Mouse (Mus musculus): ENCODE data around the gene Upf1.

The Upf1 gene

DNA sequence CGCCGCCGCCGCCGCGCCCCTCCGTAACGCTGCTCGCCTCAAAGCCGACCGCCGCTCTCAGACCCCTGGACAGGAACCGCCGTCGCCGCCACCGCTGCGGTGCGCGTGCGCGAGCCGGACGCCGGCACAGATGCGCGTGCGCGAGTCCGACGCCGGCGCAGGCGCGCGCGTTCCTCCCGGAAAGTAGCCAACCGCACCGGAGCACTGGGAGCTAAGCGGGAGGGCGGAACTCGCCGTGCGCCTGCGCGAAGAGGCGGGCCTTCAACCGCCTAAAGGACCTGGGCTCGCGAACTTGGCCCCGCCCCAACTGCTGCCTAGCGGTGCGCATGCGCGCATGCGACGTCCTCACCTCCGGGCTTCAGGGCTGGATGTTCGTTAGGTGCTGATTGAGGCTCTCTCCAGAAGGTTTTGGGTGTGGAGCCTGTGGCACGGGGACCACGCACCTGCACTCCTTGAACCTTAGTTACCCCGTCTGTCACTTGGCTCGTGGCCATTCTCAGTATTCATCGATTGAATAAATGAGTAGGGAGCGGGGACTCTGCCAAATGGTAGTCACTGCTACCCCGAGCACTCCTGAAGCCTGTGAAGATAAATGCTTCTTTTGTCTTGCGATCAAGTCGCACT is at the start of gene Upf1:
Gene Upf1 (minus strand): TSS at position 85 of the 624 bp plus-strand sequence.
- Histone ChIP-seq H3K9me3 (ENCODE audit: low read length) (no peaks in the 10 kb centered on the region), H3K27me3 (ENCODE audit: insufficient read depth, low read length) (no peaks in the 10 kb centered on the region), H3K4me3 (replicated peaks; ENCODE audit: low read length) (peak within 1 kb of the TSS; percentile 91), H3K4me1 (replicated peaks; ENCODE audit: low read depth, low read length) (peaks cover 86% of the 10 kb centered on the region), H3K36me3 (ENCODE audit: insufficient read depth, low read length) (peaks cover 39% of the 10 kb centered on the region)
- TF ChIP-seq NANOG (IDR thresholded peaks at IDR 0.05; ENCODE audit: borderline replicate concordance, low read length) (no peak), POU5F1 (IDR thresholded peaks at IDR 0.05; ENCODE audit: borderline replicate concordance, low read length) (no peak), CTCF (conservative IDR thresholded peaks at IDR 0.05; ENCODE audit: low read length) (no peak)

DNA sequence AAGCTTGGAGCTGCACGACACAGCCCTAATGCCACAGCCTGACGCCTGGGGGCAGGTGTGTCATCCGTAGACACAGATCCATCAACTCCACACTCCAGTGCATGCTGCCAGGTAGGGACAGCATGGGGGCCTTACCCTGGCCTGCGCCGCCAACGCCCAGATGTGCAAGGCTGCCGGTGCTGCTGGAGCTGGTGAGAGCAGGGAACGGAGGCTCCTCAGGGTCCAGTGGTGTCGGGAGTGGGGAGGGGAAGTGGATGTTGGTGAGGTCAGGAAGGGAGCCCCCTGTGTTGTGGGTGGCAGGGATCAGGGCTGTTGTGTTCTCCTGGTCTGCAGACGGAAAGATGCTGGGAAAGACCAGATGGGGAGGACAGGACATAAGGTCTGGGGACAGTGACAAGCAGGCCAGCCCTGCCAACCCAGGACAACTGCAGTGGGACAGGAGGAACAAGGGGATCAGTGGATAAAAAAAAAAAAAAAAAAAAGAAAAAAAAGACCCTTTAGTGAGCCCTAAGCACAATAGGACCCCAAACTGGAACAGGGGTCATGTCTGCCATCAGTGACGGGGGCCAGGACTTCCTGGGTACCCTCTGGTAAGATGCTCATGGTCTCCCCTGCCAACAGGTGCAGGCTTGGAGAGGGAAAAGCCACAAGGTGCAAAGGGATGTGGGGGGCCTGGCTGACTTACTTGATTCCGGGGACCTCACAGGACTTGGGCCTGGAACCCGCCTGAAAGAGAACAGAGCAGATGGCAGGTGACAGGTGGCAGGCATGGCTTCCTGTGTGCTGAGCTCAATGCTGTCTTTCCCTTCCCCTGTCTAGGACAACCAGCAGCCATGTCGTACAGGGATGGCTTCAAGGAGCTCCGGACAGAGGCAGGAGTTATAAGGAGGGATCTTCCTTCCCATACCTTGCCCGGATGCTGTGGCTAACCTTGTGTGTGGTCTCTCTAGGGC is 44.8 kb upstream of the Upf1 start:
- TF ChIP-seq CTCF (conservative IDR thresholded peaks at IDR 0.05; ENCODE audit: low read length), result no peak
- TF ChIP-seq NANOG (IDR thresholded peaks at IDR 0.05; ENCODE audit: borderline replicate concordance, low read length), result no peak
- TF ChIP-seq POU5F1 (IDR thresholded peaks at IDR 0.05; ENCODE audit: borderline replicate concordance, low read length), result no peak
- Histone ChIP-seq H3K4me1 (replicated peaks; ENCODE audit: low read depth, low read length) (peaks cover 14% of the 10 kb centered on the region), H3K36me3 (ENCODE audit: insufficient read depth, low read length) (no peaks in the 10 kb centered on the region), H3K4me3 (replicated peaks; ENCODE audit: low read length) (no peak overlapping the region), H3K27me3 (ENCODE audit: insufficient read depth, low read length) (no peaks in the 10 kb centered on the region), H3K9me3 (ENCODE audit: low read length) (no peaks in the 10 kb centered on the region)

DNA sequence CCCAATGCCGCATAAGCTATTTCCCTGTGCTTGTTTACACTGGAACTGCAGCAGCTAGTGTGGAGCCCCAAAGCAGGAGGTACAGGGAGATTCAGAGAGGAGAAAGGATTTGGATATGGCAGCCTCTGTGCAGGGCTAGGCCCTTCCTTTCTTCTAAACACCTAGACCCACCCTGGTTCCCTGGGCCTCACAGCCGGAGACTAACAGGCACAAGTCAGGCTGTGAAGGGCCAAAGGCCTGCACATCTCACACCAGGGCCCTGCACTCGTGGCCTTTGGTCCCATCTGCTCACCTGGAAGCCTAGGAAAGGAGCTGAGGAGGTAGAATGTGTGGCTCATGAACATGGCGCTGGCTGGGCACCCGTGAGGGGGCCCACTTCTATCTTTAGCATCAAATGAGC is 43.1 kb upstream of the Upf1 start:
- Histone ChIP-seq H3K4me3 (replicated peaks; ENCODE audit: low read length) (no peak overlapping the region), H3K36me3 (ENCODE audit: insufficient read depth, low read length) (no peaks in the 10 kb centered on the region), H3K27me3 (ENCODE audit: insufficient read depth, low read length) (no peaks in the 10 kb centered on the region), H3K4me1 (replicated peaks; ENCODE audit: low read depth, low read length) (peaks cover 18% of the 10 kb centered on the region), H3K9me3 (ENCODE audit: low read length) (no peaks in the 10 kb centered on the region)
- TF ChIP-seq NANOG (IDR thresholded peaks at IDR 0.05; ENCODE audit: borderline replicate concordance, low read length) (no peak), POU5F1 (IDR thresholded peaks at IDR 0.05; ENCODE audit: borderline replicate concordance, low read length) (no peak), CTCF (conservative IDR thresholded peaks at IDR 0.05; ENCODE audit: low read length) (no peak)

DNA sequence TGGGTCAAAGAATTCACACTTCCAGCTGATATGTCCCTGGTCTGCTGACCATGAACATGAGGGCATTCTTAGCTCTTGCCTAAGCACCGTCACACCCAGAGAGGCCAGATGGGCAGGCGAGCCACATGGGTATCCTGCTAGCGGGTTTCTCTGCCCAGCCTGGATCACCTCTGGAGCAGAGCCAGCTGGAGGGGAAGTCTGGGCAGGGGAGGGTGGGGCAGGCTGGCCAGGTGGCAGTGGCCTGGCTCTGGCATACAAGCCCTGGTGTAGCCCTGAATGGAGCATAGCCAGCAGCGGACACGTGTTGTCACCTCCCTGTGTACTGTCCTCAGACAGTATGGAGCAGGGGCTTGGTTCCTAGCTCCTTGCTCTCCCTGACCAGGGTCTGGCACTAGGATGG is 42.6 kb upstream of the Upf1 start:
- Histone ChIP-seq H3K4me3 (replicated peaks; ENCODE audit: low read length) (no peak overlapping the region), H3K9me3 (ENCODE audit: low read length) (no peaks in the 10 kb centered on the region), H3K36me3 (ENCODE audit: insufficient read depth, low read length) (peaks cover 3% of the 10 kb centered on the region; the same call in 1 of the 2 replicates), H3K4me1 (replicated peaks; ENCODE audit: low read depth, low read length) (peaks cover 18% of the 10 kb centered on the region), H3K27me3 (ENCODE audit: insufficient read depth, low read length) (no peaks in the 10 kb centered on the region)
- TF ChIP-seq CTCF (conservative IDR thresholded peaks at IDR 0.05; ENCODE audit: low read length) (no peak), POU5F1 (IDR thresholded peaks at IDR 0.05; ENCODE audit: borderline replicate concordance, low read length) (no peak), NANOG (IDR thresholded peaks at IDR 0.05; ENCODE audit: borderline replicate concordance, low read length) (no peak)

DNA sequence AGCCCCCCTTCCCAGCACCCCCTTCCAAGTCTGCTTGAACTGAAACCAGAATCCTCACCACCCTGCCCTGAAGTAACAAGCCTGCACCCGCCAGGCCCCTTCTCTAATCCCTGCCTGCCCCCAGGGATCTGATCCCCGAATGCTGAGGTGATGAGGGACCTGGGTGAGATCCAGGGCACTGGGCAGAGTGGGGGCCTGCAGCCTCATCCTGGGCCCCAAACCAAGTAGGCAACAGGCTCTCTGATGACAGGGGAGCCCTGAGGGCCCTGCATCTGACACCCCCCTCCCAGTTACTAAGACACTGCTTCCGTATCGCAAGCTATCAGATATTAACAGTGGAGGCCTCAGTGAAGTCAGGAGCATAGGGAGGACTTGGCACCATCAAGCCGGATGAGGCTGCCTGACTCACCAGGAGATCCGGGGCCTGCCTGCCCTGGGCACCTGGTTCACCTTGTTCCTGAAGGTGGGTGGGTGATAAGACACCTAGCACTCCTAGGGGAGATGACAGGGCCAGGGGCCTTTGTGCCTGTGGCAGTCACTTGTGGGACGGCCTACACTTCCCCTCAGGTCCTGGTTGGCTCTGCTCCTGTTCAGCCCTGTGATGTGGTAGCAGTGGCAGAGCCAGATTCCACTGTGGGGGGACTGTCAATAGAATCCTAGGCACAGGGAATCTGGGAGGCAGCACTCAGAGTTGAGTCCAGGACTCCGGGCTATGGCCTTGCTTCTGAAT is 41.4 kb upstream of the Upf1 start:
- H3K27me3 ChIP-seq (ENCODE audit: insufficient read depth, low read length), result no peaks in the 10 kb centered on the region
- TF ChIP-seq NANOG (IDR thresholded peaks at IDR 0.05; ENCODE audit: borderline replicate concordance, low read length), result no peak
- no peak for TF ChIP-seq CTCF (conservative IDR thresholded peaks at IDR 0.05; ENCODE audit: low read length)
- TF ChIP-seq POU5F1 (IDR thresholded peaks at IDR 0.05; ENCODE audit: borderline replicate concordance, low read length), result no peak
- no peak overlapping the region for H3K4me3 ChIP-seq (replicated peaks; ENCODE audit: low read length)
- H3K9me3 ChIP-seq (ENCODE audit: low read length), result no peaks in the 10 kb centered on the region
- H3K4me1 ChIP-seq (replicated peaks; ENCODE audit: low read depth, low read length), result peaks cover 18% of the 10 kb centered on the region
- H3K36me3 ChIP-seq (ENCODE audit: insufficient read depth, low read length), result peaks cover 7% of the 10 kb centered on the region

DNA sequence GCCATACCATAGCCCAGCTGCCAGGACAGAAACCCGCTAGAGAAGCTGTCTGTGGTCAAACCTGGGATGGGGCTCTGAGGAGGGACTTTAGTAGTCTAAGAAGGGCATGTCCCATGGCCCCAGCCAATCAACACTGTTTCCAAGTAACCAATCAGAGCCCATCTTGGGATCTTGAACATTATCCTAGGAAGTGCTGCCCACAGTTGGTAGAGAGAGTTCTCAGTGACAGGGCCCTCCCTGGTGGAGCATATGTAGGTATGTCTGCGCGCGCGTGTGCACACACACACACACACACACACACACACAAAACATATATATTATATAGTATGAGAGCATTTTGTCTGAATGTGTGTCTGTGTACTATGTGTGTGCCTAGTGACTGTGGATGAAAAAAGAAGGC is 40.0 kb upstream of the Upf1 start:
- no peaks in the 10 kb centered on the region for H3K27me3 ChIP-seq (ENCODE audit: insufficient read depth, low read length)
- TF ChIP-seq POU5F1 (IDR thresholded peaks at IDR 0.05; ENCODE audit: borderline replicate concordance, low read length) (no peak), CTCF (conservative IDR thresholded peaks at IDR 0.05; ENCODE audit: low read length) (peak; percentile 55)
- peak overlapping the region; percentile 41; the same call in 1 of the 2 replicates for H3K4me3 ChIP-seq (replicated peaks; ENCODE audit: low read length)
- H3K4me1 ChIP-seq (replicated peaks; ENCODE audit: low read depth, low read length), result peaks cover 14% of the 10 kb centered on the region
- no peaks in the 10 kb centered on the region for H3K9me3 ChIP-seq (ENCODE audit: low read length)
- H3K36me3 ChIP-seq (ENCODE audit: insufficient read depth, low read length), result peaks cover 7% of the 10 kb centered on the region

DNA sequence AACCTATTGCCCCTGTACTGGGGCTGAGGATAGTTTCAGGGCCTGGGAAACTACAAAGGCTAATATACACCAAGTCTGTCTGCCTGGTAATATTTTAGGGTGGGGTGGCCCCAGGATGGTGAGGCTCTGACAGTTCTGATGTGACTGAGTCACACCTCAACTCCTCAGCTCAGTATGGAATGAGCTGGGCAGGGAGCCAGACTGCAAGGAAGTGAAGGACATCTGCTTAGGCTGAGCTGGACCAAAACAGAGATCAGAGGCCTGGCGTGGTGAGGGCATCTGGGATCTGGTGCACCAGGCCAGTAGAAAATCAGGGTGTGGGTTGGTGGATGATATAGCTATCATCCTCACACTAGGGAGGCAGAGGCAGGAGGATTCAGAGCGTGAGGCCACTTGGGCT is 36.6 kb upstream of the Upf1 start:
- peaks cover 29% of the 10 kb centered on the region for H3K4me1 ChIP-seq (replicated peaks; ENCODE audit: low read depth, low read length)
- H3K27me3 ChIP-seq (ENCODE audit: insufficient read depth, low read length), result no peaks in the 10 kb centered on the region
- no peak overlapping the region for H3K4me3 ChIP-seq (replicated peaks; ENCODE audit: low read length)
- H3K36me3 ChIP-seq (ENCODE audit: insufficient read depth, low read length), result peaks cover 19% of the 10 kb centered on the region
- no peak for TF ChIP-seq NANOG (IDR thresholded peaks at IDR 0.05; ENCODE audit: borderline replicate concordance, low read length)
- no peak for TF ChIP-seq CTCF (conservative IDR thresholded peaks at IDR 0.05; ENCODE audit: low read length)
- TF ChIP-seq POU5F1 (IDR thresholded peaks at IDR 0.05; ENCODE audit: borderline replicate concordance, low read length), result no peak
- no peaks in the 10 kb centered on the region for H3K9me3 ChIP-seq (ENCODE audit: low read length)

DNA sequence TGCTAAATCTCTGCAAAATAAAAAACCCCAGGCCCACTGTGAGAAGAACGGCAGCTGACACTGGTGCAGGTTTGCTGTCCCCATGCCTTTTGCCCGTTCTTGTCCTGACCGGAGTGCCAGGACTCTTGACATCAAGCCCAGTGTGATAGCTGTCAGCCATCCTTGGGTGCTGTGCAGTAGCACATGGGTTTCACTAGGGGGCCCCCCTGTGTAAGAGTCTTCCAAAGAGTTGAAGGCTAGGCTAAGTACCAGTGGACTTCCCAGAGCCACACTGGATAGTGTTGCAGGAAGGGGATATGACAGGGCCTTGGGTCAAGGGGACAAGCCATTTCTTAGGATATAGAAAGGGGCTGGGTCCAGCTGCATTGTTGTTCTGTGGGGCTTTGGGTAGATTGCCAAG is 30.2 kb upstream of the Upf1 start:
- peaks cover 30% of the 10 kb centered on the region for H3K27me3 ChIP-seq (ENCODE audit: insufficient read depth, low read length)
- TF ChIP-seq POU5F1 (IDR thresholded peaks at IDR 0.05; ENCODE audit: borderline replicate concordance, low read length) (no peak), NANOG (IDR thresholded peaks at IDR 0.05; ENCODE audit: borderline replicate concordance, low read length) (no peak), CTCF (conservative IDR thresholded peaks at IDR 0.05; ENCODE audit: low read length) (peak; percentile 90)
- peaks cover 13% of the 10 kb centered on the region for H3K36me3 ChIP-seq (ENCODE audit: insufficient read depth, low read length)
- H3K4me1 ChIP-seq (replicated peaks; ENCODE audit: low read depth, low read length), result peaks cover 37% of the 10 kb centered on the region
- no peaks in the 10 kb centered on the region for H3K9me3 ChIP-seq (ENCODE audit: low read length)
- H3K4me3 ChIP-seq (replicated peaks; ENCODE audit: low read length), result no peak overlapping the region
